Mouse (Mus musculus): ENCODE results near the gene Cish.
A peak's percentile ranks its signal among the peaks of the same experiment; 100 is the strongest.
"Not testable (repeated sequence)": the region's sequence is repeated elsewhere in the genome, so short reads cannot be mapped to it uniquely, and the experiment has no call there.

Cish gene

GRCm38 (mm10) chr9:107298059-107298780 lies 2.4 kb downstream of the Cish start:
- DNase-seq (ENCODE audit: low read depth, low spot score): peak; percentile 64

- no peak for DNase-seq (ENCODE audit: low read depth, low spot score)
Measured at GRCm38 (mm10) chr9:107298876-107299275, 3.0 kb downstream of the Cish start.

GRCm38 (mm10) chr9:107299783-107300182 lies 4.0 kb downstream of the Cish start:
- DNase-seq (ENCODE audit: low read depth, low spot score): no peak

- DNase-seq (ENCODE audit: low read depth, low spot score): no peak
Measured at GRCm38 (mm10) chr9:107300224-107300973, 4.6 kb downstream of the Cish start.

DNA sequence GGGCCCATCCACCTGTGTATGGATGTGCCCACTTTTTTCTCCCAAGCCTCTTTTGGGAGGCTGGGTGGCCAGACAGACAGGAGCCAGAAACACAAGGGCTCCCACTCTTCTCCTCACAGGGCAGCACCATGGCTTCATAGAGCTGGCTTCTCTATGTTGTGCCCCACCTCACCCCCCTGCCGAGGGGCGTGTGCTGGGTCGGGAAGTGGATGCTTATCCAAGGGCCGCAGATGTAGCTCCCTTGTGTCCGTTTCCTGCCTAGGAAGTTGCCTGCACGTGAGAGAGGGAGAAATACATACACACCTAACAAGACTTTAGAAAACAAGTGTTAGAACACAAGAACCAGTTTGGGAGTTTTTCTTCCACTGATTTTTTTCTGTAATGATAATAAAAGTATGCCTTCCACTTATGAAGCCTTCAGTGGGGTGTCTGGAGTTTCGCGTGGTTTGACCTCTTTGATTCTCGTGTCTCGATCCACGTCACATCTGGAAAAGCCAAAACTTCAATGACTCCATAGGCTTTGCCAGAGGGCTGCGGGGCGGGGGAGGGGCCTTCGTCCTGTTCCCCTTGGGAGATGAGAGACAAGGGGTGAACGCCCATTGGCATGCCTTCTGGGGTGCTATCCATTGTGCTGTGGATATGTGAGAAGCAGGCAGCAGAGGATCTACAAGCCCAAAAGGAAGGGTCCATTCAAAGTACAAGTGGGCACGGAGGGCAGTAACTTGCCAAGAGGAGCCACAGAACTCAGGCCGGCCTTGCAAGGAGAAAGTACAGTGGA lies 5.9 kb downstream of the Cish start:
- DNase-seq (ENCODE audit: low read depth, low spot score): no peak

DNA sequence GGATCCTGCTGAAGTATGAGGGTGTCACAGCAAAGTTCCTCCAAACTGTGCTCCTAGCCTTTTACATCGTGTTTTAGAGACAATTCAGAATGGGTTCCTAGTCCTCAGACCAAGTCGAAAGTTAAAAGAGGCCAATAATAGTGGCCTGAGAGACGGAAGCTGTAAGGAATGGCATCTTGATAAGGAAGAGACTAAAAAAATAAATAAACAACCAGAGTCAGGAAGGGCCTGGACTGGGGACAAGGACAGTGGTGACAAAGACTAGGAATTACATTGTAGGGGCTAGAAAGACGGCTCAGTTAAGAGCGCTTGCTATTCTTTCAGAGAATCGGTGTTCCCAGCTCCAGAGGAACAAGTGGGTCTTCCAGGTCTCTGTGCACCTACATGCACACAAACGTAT lies 6.8 kb downstream of the Cish start:
- DNase-seq (ENCODE audit: low read depth, low spot score): no peak

- DNase-seq (ENCODE audit: low read depth, low spot score): no peak
Measured at GRCm38 (mm10) chr9:107303121-107303820, 7.4 kb downstream of the Cish start.

GRCm38 (mm10) chr9:107303900-107304299 lies 8.1 kb downstream of the Cish start:
- DNase-seq (ENCODE audit: low read depth, low spot score): no peak

GRCm38 (mm10) chr9:107304383-107304782 lies 8.6 kb downstream of the Cish start:
- DNase-seq (ENCODE audit: low read depth, low spot score): no peak

- no peak for DNase-seq (ENCODE audit: low read depth, low spot score)
Measured at GRCm38 (mm10) chr9:107305012-107305411, 9.2 kb downstream of the Cish start.

GRCm38 (mm10) chr9:107305601-107306542 lies 10.0 kb downstream of the Cish start:
- peak; percentile 61 for DNase-seq (ENCODE audit: low read depth, low spot score)

GRCm38 (mm10) chr9:107306673-107307072 lies 10.8 kb downstream of the Cish start:
- DNase-seq (ENCODE audit: low read depth, low spot score): not testable (repeated sequence)

DNA sequence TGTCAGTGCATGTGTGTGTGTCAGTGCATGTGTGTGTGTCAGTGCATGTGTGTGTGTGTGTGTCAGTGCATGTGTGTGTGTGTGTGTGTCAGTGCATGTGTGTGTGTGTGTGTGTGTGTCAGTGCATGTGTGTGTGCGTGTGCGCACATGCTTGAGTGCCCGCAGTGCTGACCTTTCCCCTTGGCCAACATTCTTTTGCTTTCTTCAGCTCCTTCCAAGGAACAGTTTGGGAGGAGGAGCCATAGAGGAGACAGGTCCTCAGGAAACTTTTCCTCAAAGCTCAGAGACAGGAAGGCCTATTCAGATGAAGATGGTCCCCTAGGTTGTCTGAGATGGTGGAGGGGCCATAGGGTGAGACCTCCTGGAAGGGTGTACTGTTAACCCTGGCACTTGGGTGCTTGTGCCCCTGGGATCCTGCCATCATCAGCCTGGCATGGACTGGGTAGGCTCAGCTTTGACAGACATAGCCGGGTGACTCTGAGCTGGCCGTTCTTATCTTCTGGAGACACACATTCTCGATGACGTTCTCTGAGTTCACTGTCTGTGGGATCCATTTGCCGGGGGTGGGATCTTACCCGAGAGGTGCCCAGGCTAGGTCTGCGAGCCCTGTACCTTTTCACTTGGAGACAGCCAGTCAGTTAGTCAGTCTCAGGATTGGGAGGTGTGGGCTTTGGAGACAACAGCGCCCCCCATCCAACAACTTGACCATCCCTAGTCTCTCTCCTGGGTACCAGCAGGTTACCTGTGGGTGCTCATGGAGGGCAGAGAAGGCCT lies 11.5 kb downstream of the Cish start:
- DNase-seq (ENCODE audit: low read depth, low spot score): no peak

DNA sequence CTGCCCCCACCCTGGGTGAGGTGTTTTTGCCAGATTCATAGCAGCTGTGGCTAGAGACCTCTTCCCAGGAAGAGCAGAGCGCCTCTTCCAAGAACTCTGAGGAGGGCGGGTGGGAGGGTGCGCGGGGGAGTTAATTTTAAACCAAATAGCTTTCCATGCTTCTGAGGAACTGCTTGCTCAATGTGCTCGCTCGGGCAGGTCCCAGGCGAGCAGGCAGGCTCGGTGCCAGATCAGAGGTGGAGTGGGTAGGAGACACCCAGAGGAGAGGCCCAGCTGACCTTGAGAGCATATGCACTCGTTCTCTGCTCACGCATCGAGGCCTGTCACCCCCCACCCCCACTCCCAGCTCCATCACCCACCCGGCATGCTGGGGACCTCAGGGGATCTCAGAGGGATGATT lies 12.1 kb downstream of the Cish start:
- peak; percentile 95 for DNase-seq (ENCODE audit: low read depth, low spot score)

GRCm38 (mm10) chr9:107308346-107309000 lies 12.6 kb downstream of the Cish start:
- DNase-seq (ENCODE audit: low read depth, low spot score): peak; percentile 86

GRCm38 (mm10) chr9:107309171-107309570 lies 13.3 kb downstream of the Cish start:
- peak; percentile 63 for DNase-seq (ENCODE audit: low read depth, low spot score)

- no peak for DNase-seq (ENCODE audit: low read depth, low spot score)
Measured at GRCm38 (mm10) chr9:107309600-107309999, 13.8 kb downstream of the Cish start.

DNA sequence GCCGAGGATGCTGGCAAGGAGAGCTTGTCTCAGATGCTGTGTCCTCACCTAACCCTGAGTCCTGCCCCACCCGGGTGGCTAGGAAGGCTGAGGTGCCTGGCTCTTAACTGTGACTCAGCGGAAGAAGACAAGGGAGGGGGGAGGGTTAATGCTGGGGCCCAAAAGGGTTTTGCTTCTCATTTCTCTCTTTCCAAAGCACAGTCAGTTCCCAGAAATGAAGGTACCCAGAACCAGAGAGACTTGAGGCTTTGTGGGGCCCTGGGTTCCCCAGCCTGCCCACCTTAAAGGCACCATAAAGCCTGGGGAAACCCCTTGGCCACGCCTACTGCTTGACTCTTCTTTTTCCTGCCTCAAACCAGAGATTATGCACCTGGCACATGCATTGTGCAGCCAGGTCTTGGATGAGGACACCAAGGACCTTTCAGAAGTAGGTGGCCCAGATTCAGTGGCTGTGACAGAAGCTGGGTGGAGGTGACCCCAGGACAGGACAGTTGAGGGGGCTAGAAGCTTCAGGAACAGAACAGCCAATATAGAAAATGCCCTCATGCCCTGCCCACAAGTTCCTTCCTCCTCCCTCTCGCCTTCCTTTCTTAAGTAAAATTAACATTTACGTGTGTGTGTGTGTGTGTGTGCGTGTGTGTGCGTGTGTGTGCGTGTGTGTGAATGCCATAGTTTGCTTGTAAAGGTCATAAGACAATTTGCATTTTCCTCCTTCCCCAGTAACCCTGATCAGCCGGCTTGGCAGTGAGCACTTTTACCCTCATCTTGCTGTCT lies 17.2 kb downstream of the Cish start:
- peak; percentile 69 for DNase-seq (ENCODE audit: low read depth, low spot score)

Data from skeletal muscle tissue, adult 2 months (tissue).